Mouse (Mus musculus): ENCODE data around the gene Fndc11. TPM values are rescaled to one million over a fixed set of nuclear protein-coding genes. Genes with fewer than 3 reads are reported as not detected.

Gene Fndc11
- total and polyA plus RNA-seq, 2 experiments, result 0.10 TPM; not detected in 1

DNA sequence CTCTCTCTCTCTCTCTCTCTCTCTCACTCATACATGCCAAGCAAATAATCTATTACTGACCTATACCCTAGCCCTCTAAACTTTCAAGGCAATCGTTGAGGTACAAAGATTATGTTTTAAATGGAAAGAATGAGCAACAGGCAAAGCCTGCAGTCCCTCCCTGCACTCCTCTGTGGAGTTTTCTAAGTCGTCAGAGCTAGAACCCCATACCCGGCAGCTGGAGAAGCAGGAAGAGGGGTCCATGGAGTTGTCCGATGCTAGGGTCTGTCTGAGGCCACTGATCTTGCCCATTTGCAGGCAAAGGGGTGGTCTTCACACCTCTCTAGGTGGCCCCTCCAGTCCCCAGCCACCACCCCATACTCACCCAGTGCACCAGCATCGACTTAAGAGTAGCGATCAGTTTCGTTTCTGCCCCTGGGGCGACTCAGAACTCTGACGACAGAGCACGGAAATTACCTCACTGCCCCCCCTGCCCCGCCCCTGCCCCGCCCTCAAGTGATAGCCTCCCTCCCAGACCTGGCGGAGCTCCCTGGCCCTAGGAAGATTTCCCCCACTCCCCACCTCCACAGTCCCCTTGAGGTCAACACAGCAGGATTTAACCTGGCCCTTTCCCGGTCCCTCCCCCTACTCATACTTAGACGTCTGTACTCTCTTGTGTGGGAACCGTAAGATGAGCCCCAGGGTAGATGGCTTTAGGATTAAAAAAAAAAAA lies 21.9 kb downstream of the Fndc11 start, which contains the start of gene Helz2:
Gene Helz2, minus strand, starts transcription at position 426 of the 712 bp plus-strand sequence.
- peak within 1 kb of the TSS; percentile 91 for H3K9ac ChIP-seq (ENCODE audit: low read depth, low read length)
- WGBS, result under 1% methylated on average over 16 of the region's 16 CpGs
- H3K79me2 ChIP-seq (ENCODE audit: control insufficient read depth, insufficient read depth, low read length), result peaks cover 35% of the 10 kb centered on the region
- peaks cover 36% of the 10 kb centered on the region for H3K4me1 ChIP-seq (ENCODE audit: control insufficient read depth, insufficient read depth, low read length)
- peak; percentile 77 for DNase-seq (ENCODE audit: extremely low read depth, low read depth, low spot score)
- TF ChIP-seq CTCF (IDR thresholded peaks at IDR 0.05; ENCODE audit: low read depth, low read length), result no peak
- TF ChIP-seq POLR2A (IDR thresholded peaks at IDR 0.05; ENCODE audit: extremely low read depth, insufficient read depth, low read length), result peak; percentile 79
- H3K27ac ChIP-seq (replicated peaks; ENCODE audit: insufficient read depth, low read depth, low read length), result peak within 1 kb of the TSS; percentile 98
- H3K36me3 ChIP-seq (ENCODE audit: control insufficient read depth, insufficient read depth, low read length), result peaks cover 13% of the 10 kb centered on the region
- H3K27me3 ChIP-seq (ENCODE audit: control insufficient read depth, insufficient read depth, low read length), result no peaks in the 10 kb centered on the region
- H3K4me3 ChIP-seq (ENCODE audit: insufficient read depth, low read depth, low read length), result peak within 1 kb of the TSS; percentile 79

DNA sequence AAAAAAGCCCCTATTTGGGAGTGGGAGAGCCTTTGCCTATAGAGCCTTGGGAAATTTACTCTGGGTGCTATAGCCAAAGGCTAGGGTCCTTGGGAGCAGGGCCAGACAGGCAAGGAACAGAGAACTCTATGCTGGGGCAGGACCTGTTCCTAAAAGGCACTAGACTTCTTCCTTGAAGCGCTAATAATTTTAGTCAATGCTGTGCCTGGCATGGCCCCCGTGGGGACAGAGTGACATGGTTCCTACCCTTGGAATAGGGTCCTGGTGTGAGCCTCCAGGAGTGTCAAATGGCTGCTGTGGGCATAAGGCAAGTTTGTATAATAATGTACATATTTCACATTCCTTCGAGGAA lies 22.5 kb downstream of the Fndc11 start:
- Histone ChIP-seq H3K4me1 (ENCODE audit: control insufficient read depth, insufficient read depth, low read length) (peaks cover 36% of the 10 kb centered on the region), H3K27me3 (ENCODE audit: control insufficient read depth, insufficient read depth, low read length) (no peaks in the 10 kb centered on the region), H3K36me3 (ENCODE audit: control insufficient read depth, insufficient read depth, low read length) (peaks cover 11% of the 10 kb centered on the region), H3K79me2 (ENCODE audit: control insufficient read depth, insufficient read depth, low read length) (peaks cover 35% of the 10 kb centered on the region), H3K27ac (replicated peaks; ENCODE audit: insufficient read depth, low read depth, low read length) (peak overlapping the region; percentile 65), H3K9ac (ENCODE audit: low read depth, low read length) (peak overlapping the region; percentile 60; the same call in 1 of the 2 replicates), H3K4me3 (ENCODE audit: insufficient read depth, low read depth, low read length) (no peak overlapping the region)
- no peak for TF ChIP-seq CTCF (IDR thresholded peaks at IDR 0.05; ENCODE audit: low read depth, low read length)
- no peak for TF ChIP-seq POLR2A (IDR thresholded peaks at IDR 0.05; ENCODE audit: extremely low read depth, insufficient read depth, low read length)
- WGBS, result 55% methylated on average over 3 of the region's 3 CpGs
- DNase-seq (ENCODE audit: extremely low read depth, low read depth, low spot score), result no peak

DNA sequence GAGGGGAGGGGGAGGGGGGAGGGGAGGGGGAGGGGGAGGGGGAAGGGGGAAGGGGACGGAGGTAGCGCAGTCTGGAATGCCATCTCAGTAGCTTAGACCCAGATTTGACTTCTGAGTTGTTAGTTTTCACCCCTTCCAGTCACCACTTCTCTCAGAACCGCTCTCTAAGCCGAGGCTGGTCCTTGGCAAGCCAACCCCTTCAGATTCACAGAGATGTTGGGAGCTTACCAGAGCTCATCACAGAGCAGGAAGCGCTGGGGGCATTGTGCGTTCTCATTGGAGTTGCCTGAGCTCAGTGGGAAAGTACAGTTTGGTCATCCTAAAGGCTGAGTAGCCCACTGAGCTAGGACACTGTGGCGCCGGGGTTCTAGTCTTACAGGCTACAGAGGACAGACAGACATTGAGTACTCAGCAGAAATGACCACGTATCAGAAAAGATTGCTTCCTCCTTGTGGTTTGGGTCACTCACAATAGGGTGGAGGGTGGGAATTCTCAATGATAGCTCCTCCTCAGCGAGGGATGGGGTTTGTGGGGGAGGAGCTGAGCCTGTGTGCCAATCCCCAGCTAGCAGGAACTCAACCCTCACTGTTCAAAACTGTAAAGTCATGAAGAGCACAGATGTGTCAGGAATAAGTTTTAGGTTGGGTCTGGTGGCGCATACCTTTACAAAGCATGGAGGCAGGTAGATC lies 24.0 kb downstream of the Fndc11 start:
- Histone ChIP-seq H3K27ac (replicated peaks; ENCODE audit: insufficient read depth, low read depth, low read length) (peak overlapping the region; percentile 69), H3K79me2 (ENCODE audit: control insufficient read depth, insufficient read depth, low read length) (peaks cover 28% of the 10 kb centered on the region), H3K4me3 (ENCODE audit: insufficient read depth, low read depth, low read length) (no peak overlapping the region), H3K36me3 (ENCODE audit: control insufficient read depth, insufficient read depth, low read length) (peaks cover 5% of the 10 kb centered on the region; the same call in 1 of the 2 replicates), H3K4me1 (ENCODE audit: control insufficient read depth, insufficient read depth, low read length) (peaks cover 41% of the 10 kb centered on the region), H3K27me3 (ENCODE audit: control insufficient read depth, insufficient read depth, low read length) (no peaks in the 10 kb centered on the region), H3K9ac (ENCODE audit: low read depth, low read length) (peak overlapping the region; percentile 28; the same call in 1 of the 2 replicates)
- DNase-seq (ENCODE audit: extremely low read depth, low read depth, low spot score), result peak; percentile 77
- no peak for TF ChIP-seq CTCF (IDR thresholded peaks at IDR 0.05; ENCODE audit: low read depth, low read length)
- whole genome bisulfite sequencing, result 20% methylated on average over 11 of the region's 11 CpGs

DNA sequence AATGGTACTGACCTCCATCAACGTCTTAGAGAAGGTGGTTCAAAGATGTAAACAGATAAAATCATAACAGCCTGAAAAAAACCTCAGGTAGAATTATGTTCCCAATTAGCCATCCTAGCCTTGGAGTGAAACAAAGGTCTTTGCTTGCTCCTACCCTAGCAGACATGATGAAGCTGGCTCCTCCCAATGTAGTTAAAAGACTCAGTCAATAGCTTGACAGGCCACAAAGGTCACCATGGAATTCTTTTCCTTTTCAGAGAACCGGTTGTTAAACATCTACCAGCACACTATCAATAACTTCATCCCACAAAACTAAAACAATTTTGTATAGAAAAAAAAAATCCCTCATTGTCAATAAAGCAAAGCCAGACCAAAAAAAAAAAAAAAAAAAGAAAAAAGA lies 25.2 kb downstream of the Fndc11 start:
- peaks cover 40% of the 10 kb centered on the region for H3K4me1 ChIP-seq (ENCODE audit: control insufficient read depth, insufficient read depth, low read length)
- H3K79me2 ChIP-seq (ENCODE audit: control insufficient read depth, insufficient read depth, low read length), result peaks cover 18% of the 10 kb centered on the region
- no peak overlapping the region for H3K4me3 ChIP-seq (ENCODE audit: insufficient read depth, low read depth, low read length)
- H3K27ac ChIP-seq (replicated peaks; ENCODE audit: insufficient read depth, low read depth, low read length), result no peak overlapping the region
- DNase-seq (ENCODE audit: extremely low read depth, low read depth, low spot score), result peak; percentile 86
- no peak overlapping the region for H3K9ac ChIP-seq (ENCODE audit: low read depth, low read length)
- TF ChIP-seq POLR2A (IDR thresholded peaks at IDR 0.05; ENCODE audit: extremely low read depth, insufficient read depth, low read length) (no peak), CTCF (IDR thresholded peaks at IDR 0.05; ENCODE audit: low read depth, low read length) (no peak)
- 26% methylated on average over 2 of the region's 2 CpGs for WGBS
- no peaks in the 10 kb centered on the region for H3K27me3 ChIP-seq (ENCODE audit: control insufficient read depth, insufficient read depth, low read length)
- peaks cover 1% of the 10 kb centered on the region; the same call in 1 of the 2 replicates for H3K36me3 ChIP-seq (ENCODE audit: control insufficient read depth, insufficient read depth, low read length)

DNA sequence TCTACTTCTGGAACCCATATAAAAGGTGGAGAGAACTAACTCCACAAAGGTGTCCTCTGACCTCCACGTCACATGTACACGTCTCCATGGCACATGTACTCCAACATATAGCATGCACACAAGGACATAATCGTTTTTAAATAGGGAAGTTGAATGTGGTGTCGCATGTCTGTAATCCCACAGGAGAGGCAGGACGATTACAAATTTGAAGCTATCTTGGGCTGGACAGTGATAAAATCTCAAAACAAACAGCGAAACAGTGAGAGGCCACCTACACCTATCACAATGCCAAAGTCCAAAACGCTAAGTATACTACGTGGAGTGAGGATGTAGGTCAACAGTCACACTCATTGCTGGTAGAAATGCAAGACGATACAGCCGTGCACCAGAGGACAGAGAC lies 29.4 kb downstream of the Fndc11 start:
- Histone ChIP-seq H3K4me1 (ENCODE audit: control insufficient read depth, insufficient read depth, low read length) (peaks cover 38% of the 10 kb centered on the region), H3K9ac (ENCODE audit: low read depth, low read length) (peak overlapping the region; percentile 70), H3K27me3 (ENCODE audit: control insufficient read depth, insufficient read depth, low read length) (no peaks in the 10 kb centered on the region), H3K79me2 (ENCODE audit: control insufficient read depth, insufficient read depth, low read length) (no peaks in the 10 kb centered on the region), H3K27ac (replicated peaks; ENCODE audit: insufficient read depth, low read depth, low read length) (peak overlapping the region; percentile 86), H3K4me3 (ENCODE audit: insufficient read depth, low read depth, low read length) (no peak overlapping the region; the same call in 1 of the 2 replicates), H3K36me3 (ENCODE audit: control insufficient read depth, insufficient read depth, low read length) (no peaks in the 10 kb centered on the region)
- TF ChIP-seq POLR2A (IDR thresholded peaks at IDR 0.05; ENCODE audit: extremely low read depth, insufficient read depth, low read length) (no peak), CTCF (IDR thresholded peaks at IDR 0.05; ENCODE audit: low read depth, low read length) (no peak)
- WGBS, result 19% methylated on average over 10 of the region's 10 CpGs
- DNase-seq (ENCODE audit: extremely low read depth, low read depth, low spot score), result peak; percentile 95
